Mouse (Mus musculus): ENCODE measurements around the gene Prkab1. TPM values are rescaled to one million over a fixed set of nuclear protein-coding genes. Genes with fewer than 3 reads are reported as not detected.
A peak's percentile ranks its signal among the peaks of the same experiment; 100 is the strongest.

The Prkab1 gene
- total and polyA plus RNA-seq, 2 experiments from 2014 or later, result 47.0 TPM

DNA sequence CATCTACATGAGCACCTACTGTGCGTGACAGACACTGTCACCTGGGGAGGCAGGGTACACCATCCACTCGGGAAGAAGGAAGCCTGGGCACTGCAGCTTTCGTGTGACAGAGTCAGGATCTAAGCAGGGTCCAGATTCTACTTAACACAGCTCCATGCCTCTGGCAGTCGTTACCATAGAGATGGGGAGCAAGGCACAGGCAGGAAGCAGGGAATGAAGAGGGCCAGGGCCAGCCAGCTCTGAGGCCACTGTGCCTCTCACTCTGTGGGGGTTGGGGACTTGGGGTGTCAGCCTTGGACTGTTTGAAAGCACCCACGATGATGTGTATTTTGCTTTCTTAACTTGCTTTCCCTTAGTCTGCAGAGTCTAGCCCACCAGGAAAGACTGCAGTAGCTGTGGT, 46.1 kb downstream of the Prkab1 start:
- Histone ChIP-seq H3K36me3 (ENCODE audit: insufficient read depth, low read length) (peaks cover 28% of the 10 kb centered on the region), H3K9me3 (ENCODE audit: low read length) (no peaks in the 10 kb centered on the region), H3K4me1 (ENCODE audit: insufficient read depth, low read length) (0 out of 2 replicates have a peak, but pooled peaks cover 7% of the 10 kb centered on the region), H3K4me2 (ENCODE audit: low read depth, low read length, poor library complexity, severe bottlenecking) (no peak overlapping the region), H3K27ac (ENCODE audit: low read depth, low read length) (no peak overlapping the region), H3K27me3 (ENCODE audit: insufficient read depth, low read length) (no peaks in the 10 kb centered on the region), H3K4me3 (ENCODE audit: low read depth, low read length) (no peak overlapping the region), H3K9ac (replicated peaks; ENCODE audit: low read length, poor library complexity, severe bottlenecking) (no peak overlapping the region)
- no peak for TF ChIP-seq CTCF (IDR thresholded peaks at IDR 0.05)
- DNase-seq (ENCODE audit: low spot score) (peak; percentile 40), ATAC-seq (ENCODE audit: low FRiP score) (no peak)
- 44% methylated on average over 5 of the region's 5 CpGs for WGBS

GRCm38 (mm10) chr5:115977757-115978156, 46.6 kb downstream of the Prkab1 start:
- no peaks in the 10 kb centered on the region for H3K27me3 ChIP-seq (ENCODE audit: insufficient read depth, low read length)
- no peak overlapping the region for H3K4me3 ChIP-seq (ENCODE audit: low read depth, low read length)
- H3K9ac ChIP-seq (replicated peaks; ENCODE audit: low read length, poor library complexity, severe bottlenecking), result no peak overlapping the region; the same call in 1 of the 2 replicates
- no peak overlapping the region for H3K4me2 ChIP-seq (ENCODE audit: low read depth, low read length, poor library complexity, severe bottlenecking)
- no peak for TF ChIP-seq CTCF (IDR thresholded peaks at IDR 0.05)
- H3K4me1 ChIP-seq (ENCODE audit: insufficient read depth, low read length), result 0 out of 2 replicates have a peak, but pooled peaks cover 7% of the 10 kb centered on the region
- H3K9me3 ChIP-seq (ENCODE audit: low read length), result no peaks in the 10 kb centered on the region
- H3K36me3 ChIP-seq (ENCODE audit: insufficient read depth, low read length), result peaks cover 28% of the 10 kb centered on the region
- 67% methylated on average over 10 of the region's 10 CpGs for WGBS
- DNase-seq (ENCODE audit: low spot score), result no peak
- ATAC-seq (ENCODE audit: low FRiP score), result no peak
- no peak overlapping the region for H3K27ac ChIP-seq (ENCODE audit: low read depth, low read length)

- peaks cover 26% of the 10 kb centered on the region for H3K36me3 ChIP-seq (ENCODE audit: insufficient read depth, low read length)
- DNase-seq (ENCODE audit: low spot score), result no peak
- H3K27me3 ChIP-seq (ENCODE audit: insufficient read depth, low read length), result no peaks in the 10 kb centered on the region
- 81% methylated on average over 10 of the region's 10 CpGs for WGBS
- 0 out of 2 replicates have a peak, but pooled peaks cover 7% of the 10 kb centered on the region for H3K4me1 ChIP-seq (ENCODE audit: insufficient read depth, low read length)
- no peak for TF ChIP-seq CTCF (IDR thresholded peaks at IDR 0.05)
- no peak overlapping the region for H3K27ac ChIP-seq (ENCODE audit: low read depth, low read length)
- H3K4me2 ChIP-seq (ENCODE audit: low read depth, low read length, poor library complexity, severe bottlenecking), result no peak overlapping the region
- no peaks in the 10 kb centered on the region for H3K9me3 ChIP-seq (ENCODE audit: low read length)
- no peak for ATAC-seq (ENCODE audit: low FRiP score)
- no peak overlapping the region for H3K4me3 ChIP-seq (ENCODE audit: low read depth, low read length)
- H3K9ac ChIP-seq (replicated peaks; ENCODE audit: low read length, poor library complexity, severe bottlenecking), result no peak overlapping the region
Measured at GRCm38 (mm10) chr5:115977266-115977665, 47.0 kb downstream of the Prkab1 start.

DNA sequence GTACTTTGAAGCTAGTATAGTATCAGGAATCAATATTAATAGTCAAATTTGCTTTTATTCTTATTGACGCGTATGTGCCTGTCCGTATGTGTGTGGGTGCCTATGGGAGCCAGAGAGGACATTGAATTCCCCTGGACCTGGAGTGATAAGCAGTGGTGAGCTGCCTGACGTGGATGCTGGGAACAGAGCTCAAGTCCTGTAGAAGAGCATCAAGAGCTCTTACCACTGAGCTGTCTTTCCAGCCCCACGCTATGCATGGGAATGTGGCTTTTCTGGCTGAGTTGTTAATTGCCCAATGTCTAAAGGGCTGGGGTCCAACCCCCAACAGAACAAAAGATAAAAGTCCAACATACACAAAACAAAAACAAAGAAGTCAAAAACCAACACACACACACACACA, 47.9 kb downstream of the Prkab1 start:
- H3K36me3 ChIP-seq (ENCODE audit: insufficient read depth, low read length), result peaks cover 22% of the 10 kb centered on the region
- no peaks in the 10 kb centered on the region for H3K9me3 ChIP-seq (ENCODE audit: low read length)
- H3K27ac ChIP-seq (ENCODE audit: low read depth, low read length), result no peak overlapping the region
- H3K9ac ChIP-seq (replicated peaks; ENCODE audit: low read length, poor library complexity, severe bottlenecking), result no peak overlapping the region
- H3K27me3 ChIP-seq (ENCODE audit: insufficient read depth, low read length), result no peaks in the 10 kb centered on the region
- 92% methylated on average over 5 of the region's 5 CpGs for WGBS
- no peak for TF ChIP-seq CTCF (IDR thresholded peaks at IDR 0.05)
- H3K4me2 ChIP-seq (ENCODE audit: low read depth, low read length, poor library complexity, severe bottlenecking), result no peak overlapping the region
- H3K4me3 ChIP-seq (ENCODE audit: low read depth, low read length), result no peak overlapping the region
- no peak for DNase-seq (ENCODE audit: low spot score)
- ATAC-seq (ENCODE audit: low FRiP score), result no peak
- 0 out of 2 replicates have a peak, but pooled peaks cover 7% of the 10 kb centered on the region for H3K4me1 ChIP-seq (ENCODE audit: insufficient read depth, low read length)

DNA sequence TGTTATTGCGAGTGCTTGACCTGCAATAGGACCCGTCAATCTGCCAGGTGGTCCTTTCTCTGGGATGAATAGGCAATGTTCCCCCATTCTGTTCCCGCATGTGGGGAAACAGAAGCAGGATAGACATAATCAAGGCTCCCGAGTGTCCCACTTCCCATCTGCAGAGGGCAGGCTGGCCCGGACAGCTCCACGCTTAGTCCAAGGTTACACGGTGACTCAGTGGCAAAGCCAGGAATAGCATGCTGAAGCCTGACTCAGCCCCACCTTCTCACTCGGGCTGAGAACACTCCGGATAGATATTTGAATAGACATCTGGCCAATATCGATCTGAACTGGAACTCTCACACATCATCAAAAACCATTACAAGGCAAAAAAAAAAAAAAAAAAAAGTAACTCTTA, 48.6 kb downstream of the Prkab1 start:
- no peak overlapping the region for H3K4me2 ChIP-seq (ENCODE audit: low read depth, low read length, poor library complexity, severe bottlenecking)
- TF ChIP-seq CTCF (IDR thresholded peaks at IDR 0.05), result no peak
- WGBS, result 92% methylated on average over 10 of the region's 10 CpGs
- H3K27me3 ChIP-seq (ENCODE audit: insufficient read depth, low read length), result no peaks in the 10 kb centered on the region
- no peak overlapping the region for H3K4me3 ChIP-seq (ENCODE audit: low read depth, low read length)
- no peak overlapping the region for H3K9ac ChIP-seq (replicated peaks; ENCODE audit: low read length, poor library complexity, severe bottlenecking)
- DNase-seq (ENCODE audit: low spot score) (no peak), ATAC-seq (ENCODE audit: low FRiP score) (no peak)
- H3K36me3 ChIP-seq (ENCODE audit: insufficient read depth, low read length), result peaks cover 30% of the 10 kb centered on the region
- H3K4me1 ChIP-seq (ENCODE audit: insufficient read depth, low read length), result 0 out of 2 replicates have a peak, but pooled peaks cover 7% of the 10 kb centered on the region
- no peaks in the 10 kb centered on the region for H3K9me3 ChIP-seq (ENCODE audit: low read length)
- no peak overlapping the region for H3K27ac ChIP-seq (ENCODE audit: low read depth, low read length)

DNA sequence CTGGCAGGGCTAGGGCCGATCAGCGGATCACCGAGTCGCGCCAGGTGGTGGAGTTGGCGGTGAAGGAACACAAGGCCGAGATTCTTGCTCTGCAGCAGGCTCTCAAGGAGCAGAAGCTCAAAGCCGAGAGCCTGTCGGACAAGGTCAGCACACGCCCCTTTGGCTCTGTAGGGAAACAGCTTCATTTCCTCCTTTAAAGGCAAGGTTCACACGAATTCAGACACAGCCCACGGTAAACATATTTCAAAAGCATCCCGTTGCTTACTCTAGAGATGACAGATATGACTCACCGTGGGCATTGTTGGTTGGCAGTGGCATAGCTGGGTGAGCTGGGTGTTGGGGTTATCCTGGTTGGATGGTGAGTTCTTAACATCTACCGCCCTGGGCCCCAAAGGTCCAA, 53.1 kb downstream of the Prkab1 start:
- no peaks in the 10 kb centered on the region for H3K27me3 ChIP-seq (ENCODE audit: insufficient read depth, low read length)
- no peak overlapping the region for H3K4me3 ChIP-seq (ENCODE audit: low read depth, low read length)
- H3K9me3 ChIP-seq (ENCODE audit: low read length), result no peaks in the 10 kb centered on the region
- H3K4me1 ChIP-seq (ENCODE audit: insufficient read depth, low read length), result no peaks in the 10 kb centered on the region
- 91% methylated on average over 15 of the region's 15 CpGs for WGBS
- no peak overlapping the region for H3K9ac ChIP-seq (replicated peaks; ENCODE audit: low read length, poor library complexity, severe bottlenecking)
- H3K27ac ChIP-seq (ENCODE audit: low read depth, low read length), result no peak overlapping the region
- ATAC-seq (ENCODE audit: low FRiP score), result no peak
- peaks cover 31% of the 10 kb centered on the region for H3K36me3 ChIP-seq (ENCODE audit: insufficient read depth, low read length)
- TF ChIP-seq CTCF (IDR thresholded peaks at IDR 0.05), result no peak
- no peak overlapping the region for H3K4me2 ChIP-seq (ENCODE audit: low read depth, low read length, poor library complexity, severe bottlenecking)
- no peak for DNase-seq (ENCODE audit: low spot score)

Other genes starting within 250 kb of the Prkab1 start
- gene Cit, start 179.2 kb downstream of the Prkab1 start, total RNA-seq (2014; rRNA removed), result 34.7 and 39.2 TPM in 2 replicates
- 31.6 and 35.9 TPM in 2 replicates for gene Cit, start 179.2 kb downstream of the Prkab1 start, polyA plus RNA-seq (2015; fragmentation: Nextera tagmentation; extraction: Ambion mirVana)
- not detected in 2 replicates for gene Tmem233, start 58.7 kb upstream of the Prkab1 start, total RNA-seq (2014; rRNA removed)
- gene Tmem233, start 58.7 kb upstream of the Prkab1 start, polyA plus RNA-seq (2015; fragmentation: Nextera tagmentation; extraction: Ambion mirVana), result not detected in 2 replicates